Mouse (Mus musculus): ENCODE results near the gene S100a8. TPM values are rescaled to one million over a fixed set of nuclear protein-coding genes. Genes with fewer than 3 reads are reported as not detected.

The S100a8 gene
- 428 TPM for polyA plus RNA-seq (2015; fragmentation: Illumina TruSeq; extraction: RNeasy Lipid Tissue Mini Kit (QIAGEN cat#74804); ENCODE audit: insufficient read depth, low replicate concordance)

DNA sequence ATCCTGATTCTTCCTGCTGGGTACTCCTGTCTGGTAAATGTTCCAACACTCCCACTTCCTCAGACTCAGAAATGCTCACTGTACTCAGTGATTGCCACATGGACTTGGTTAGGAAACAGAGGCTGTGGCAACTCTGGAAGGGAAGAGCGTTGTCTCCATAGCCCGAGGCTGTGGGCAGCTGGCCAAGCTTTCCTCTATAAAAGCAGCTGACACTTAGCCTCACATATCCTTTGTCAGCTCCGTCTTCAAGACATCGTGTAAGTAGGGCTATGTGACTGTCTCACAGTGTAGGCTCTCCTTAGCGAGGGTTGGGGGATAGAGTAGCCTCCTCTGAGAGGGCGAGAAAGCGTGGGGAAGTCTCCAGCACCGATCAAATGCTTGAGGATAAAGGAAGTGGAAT is at the start of gene S100a8:
Gene S100a8 (plus strand): TSS at position 133 of the 400 bp plus-strand sequence.

GRCm38 (mm10) chr3:90653717-90654116 is 15.1 kb upstream of the S100a8 start, which contains the start of gene S100a7a:
S100a7a (plus strand) TSS chr3:90654017.

DNA sequence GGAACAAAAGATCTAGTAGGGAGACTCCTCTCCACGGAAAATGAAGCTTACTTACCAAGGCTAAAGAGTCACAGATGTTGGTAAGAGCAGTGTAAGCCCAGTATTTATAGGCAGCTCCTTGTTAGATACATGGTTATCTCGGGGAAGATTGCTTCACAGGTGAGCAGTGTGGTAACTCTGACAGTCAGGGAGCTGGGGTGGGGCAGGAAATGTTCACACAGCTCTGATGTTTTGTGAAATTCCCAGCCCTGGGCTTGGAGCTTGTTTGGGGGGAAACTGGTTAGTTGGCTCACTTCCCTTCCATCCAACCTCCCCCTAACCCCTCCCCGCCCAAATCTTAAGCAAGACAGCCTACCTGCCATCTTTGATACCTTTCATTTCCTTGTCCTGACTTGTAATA is 26.8 kb downstream of the S100a8 start, which contains the start of gene S100a9:
Gene S100a9 (minus strand): TSS at position 109 of the 400 bp plus-strand sequence.

Other genes with a start within 250 kb of the S100a8 start
- 30.3 TPM for gene Ints3, start 235.4 kb upstream of the S100a8 start, polyA plus RNA-seq (2015; fragmentation: Illumina TruSeq; extraction: RNeasy Lipid Tissue Mini Kit (QIAGEN cat#74804); ENCODE audit: insufficient read depth, low replicate concordance)
- gene Npr1, start 203.1 kb upstream of the S100a8 start, polyA plus RNA-seq (2015; fragmentation: Illumina TruSeq; extraction: RNeasy Lipid Tissue Mini Kit (QIAGEN cat#74804); ENCODE audit: insufficient read depth, low replicate concordance): 11.0 TPM
- gene Ilf2, start 192.9 kb upstream of the S100a8 start, polyA plus RNA-seq (2015; fragmentation: Illumina TruSeq; extraction: RNeasy Lipid Tissue Mini Kit (QIAGEN cat#74804); ENCODE audit: insufficient read depth, low replicate concordance): 92.2 TPM
- 82.6 TPM for gene Snapin, start 177.9 kb upstream of the S100a8 start, polyA plus RNA-seq (2015; fragmentation: Illumina TruSeq; extraction: RNeasy Lipid Tissue Mini Kit (QIAGEN cat#74804); ENCODE audit: insufficient read depth, low replicate concordance)
- 185 TPM for gene Chtop, start 159.5 kb upstream of the S100a8 start, polyA plus RNA-seq (2015; fragmentation: Illumina TruSeq; extraction: RNeasy Lipid Tissue Mini Kit (QIAGEN cat#74804); ENCODE audit: insufficient read depth, low replicate concordance)
- gene S100a1, start 154.6 kb upstream of the S100a8 start, polyA plus RNA-seq (2015; fragmentation: Illumina TruSeq; extraction: RNeasy Lipid Tissue Mini Kit (QIAGEN cat#74804); ENCODE audit: insufficient read depth, low replicate concordance): 21.1 TPM
- gene S100a13, start 154.5 kb upstream of the S100a8 start, polyA plus RNA-seq (2015; fragmentation: Illumina TruSeq; extraction: RNeasy Lipid Tissue Mini Kit (QIAGEN cat#74804); ENCODE audit: insufficient read depth, low replicate concordance): 60.2 TPM
- gene S100a14, start 142.1 kb upstream of the S100a8 start, polyA plus RNA-seq (2015; fragmentation: Illumina TruSeq; extraction: RNeasy Lipid Tissue Mini Kit (QIAGEN cat#74804); ENCODE audit: insufficient read depth, low replicate concordance): 0.93 TPM
- gene S100a16, start 131.7 kb upstream of the S100a8 start, polyA plus RNA-seq (2015; fragmentation: Illumina TruSeq; extraction: RNeasy Lipid Tissue Mini Kit (QIAGEN cat#74804); ENCODE audit: insufficient read depth, low replicate concordance): 14.6 TPM
- 0.79 TPM for gene S100a3, start 108.4 kb upstream of the S100a8 start, polyA plus RNA-seq (2015; fragmentation: Illumina TruSeq; extraction: RNeasy Lipid Tissue Mini Kit (QIAGEN cat#74804); ENCODE audit: insufficient read depth, low replicate concordance)
- not detected for gene S100a2, start 78.7 kb upstream of the S100a8 start, polyA plus RNA-seq (2015; fragmentation: Illumina TruSeq; extraction: RNeasy Lipid Tissue Mini Kit (QIAGEN cat#74804); ENCODE audit: insufficient read depth, low replicate concordance)
- not detected for gene Gm42674, start 67.1 kb upstream of the S100a8 start, polyA plus RNA-seq (2015; fragmentation: Illumina TruSeq; extraction: RNeasy Lipid Tissue Mini Kit (QIAGEN cat#74804); ENCODE audit: insufficient read depth, low replicate concordance)
- gene S100a4, start 65.2 kb upstream of the S100a8 start, polyA plus RNA-seq (2015; fragmentation: Illumina TruSeq; extraction: RNeasy Lipid Tissue Mini Kit (QIAGEN cat#74804); ENCODE audit: insufficient read depth, low replicate concordance): 475 TPM
- not detected for gene S100a5, start 60.5 kb upstream of the S100a8 start, polyA plus RNA-seq (2015; fragmentation: Illumina TruSeq; extraction: RNeasy Lipid Tissue Mini Kit (QIAGEN cat#74804); ENCODE audit: insufficient read depth, low replicate concordance)
- gene S100a6, start 56.1 kb upstream of the S100a8 start, polyA plus RNA-seq (2015; fragmentation: Illumina TruSeq; extraction: RNeasy Lipid Tissue Mini Kit (QIAGEN cat#74804); ENCODE audit: insufficient read depth, low replicate concordance): 257 TPM
- gene S100a7a, start 15.0 kb upstream of the S100a8 start, polyA plus RNA-seq (2015; fragmentation: Illumina TruSeq; extraction: RNeasy Lipid Tissue Mini Kit (QIAGEN cat#74804); ENCODE audit: insufficient read depth, low replicate concordance): not detected
- gene S100a9, start 26.7 kb downstream of the S100a8 start, polyA plus RNA-seq (2015; fragmentation: Illumina TruSeq; extraction: RNeasy Lipid Tissue Mini Kit (QIAGEN cat#74804); ENCODE audit: insufficient read depth, low replicate concordance): 552 TPM
- not detected for gene Pglyrp4, start 57.9 kb downstream of the S100a8 start, polyA plus RNA-seq (2015; fragmentation: Illumina TruSeq; extraction: RNeasy Lipid Tissue Mini Kit (QIAGEN cat#74804); ENCODE audit: insufficient read depth, low replicate concordance)
- not detected for gene Gm5849, start 108.9 kb downstream of the S100a8 start, polyA plus RNA-seq (2015; fragmentation: Illumina TruSeq; extraction: RNeasy Lipid Tissue Mini Kit (QIAGEN cat#74804); ENCODE audit: insufficient read depth, low replicate concordance)

All from spleen, adult 10 weeks (tissue).